10 mouse cellular contexts compared by ENCODE assay signal in genomic region chr13:47777206-47778099, GRCm38 (mm10).
DNase-seq lines count a peak whose midpoint lies in the region; ATAC-seq and TF ChIP-seq lines count a peak whose summit lies in the region.
"Had no signal": no experiment of that assay in that cellular context is flagged by ENCODE, and none has a peak within 500 bp of the region (broad histone marks: within the 10 kb centered on the region; RNA-seq: fewer than 3 reads in every experiment).

No protein-coding gene starts in this region.

- DNase-seq in heart, adult 11 months, result peak; percentile 90
- DNase-seq in heart, postnatal 25 days (ENCODE audit: low spot score), result no peak
- DNase-seq in brain, embryonic 14.5 days (ENCODE audit: low read depth), result peak; percentile 56
- no peak for DNase-seq in heart, postnatal 0 days (ENCODE audit: low spot score)
- no peak for DNase-seq in B cell, adult 2 months
- no peak for DNase-seq in liver
- DNase-seq in left cerebral cortex, postnatal 10 days (ENCODE audit: extremely low spot score in 1 of 2, low spot score in 2 of 2), result no peak

- WGBS in heart, postnatal 0 days, result 40% methylated on average over 15 of the region's 15 CpGs
- 73% methylated on average over 15 of the region's 15 CpGs for WGBS in midbrain, embryonic 13.5 days

- H3K9ac ChIP-seq in heart, postnatal 0 days (replicated peaks; ENCODE audit: low read depth, low read length), result no peak overlapping the region
- no peak overlapping the region for H3K9ac ChIP-seq in midbrain, embryonic 13.5 days (replicated peaks)
- H3K9ac ChIP-seq: neural tube, embryonic 12.5 days had no signal

- H3K4me1 ChIP-seq in heart, postnatal 0 days (ENCODE audit: control insufficient read depth, insufficient read depth), result peaks cover 5% of the 10 kb centered on the region; the same call in 1 of the 2 replicates
- peaks cover 13% of the 10 kb centered on the region for H3K4me1 ChIP-seq in midbrain, embryonic 13.5 days (replicated peaks)

- H3K27ac ChIP-seq in heart, postnatal 0 days (ENCODE audit: low read depth), result peak overlapping the region; percentile 61
- peak overlapping the region; percentile 53; the same call in 1 of the 2 replicates for H3K27ac ChIP-seq in midbrain, embryonic 13.5 days
- H3K27ac ChIP-seq: neural tube, embryonic 12.5 days had no signal

- H3K9me3 ChIP-seq in heart, postnatal 0 days (replicated peaks; ENCODE audit: control insufficient read depth, low read length), result no peaks in the 10 kb centered on the region
- no peaks in the 10 kb centered on the region for H3K9me3 ChIP-seq in midbrain, embryonic 13.5 days
- H3K9me3 ChIP-seq: neural tube, embryonic 12.5 days had no signal

- no peaks in the 10 kb centered on the region for H3K36me3 ChIP-seq in heart, postnatal 0 days (replicated peaks; ENCODE audit: control insufficient read depth, insufficient read depth, low read length)
- H3K36me3 ChIP-seq in midbrain, embryonic 13.5 days, result no peaks in the 10 kb centered on the region
- H3K36me3 ChIP-seq: G1E; neural tube, embryonic 12.5 days had no signal

- no peaks in the 10 kb centered on the region for H3K27me3 ChIP-seq in heart, postnatal 0 days (ENCODE audit: control insufficient read depth, insufficient read depth, low read length)
- H3K27me3 ChIP-seq in midbrain, embryonic 13.5 days, result no peaks in the 10 kb centered on the region
- H3K27me3 ChIP-seq: neural tube, embryonic 12.5 days had no signal

- intact Hi-C loops in heart, postnatal 25 days (cut with DNase I), result no loop called here
- intact Hi-C loops in left cerebral cortex, postnatal 10 days (cut with DNase I), result no loop called here

- no peak for TF ChIP-seq POLR2A in brain, embryonic 14.5 days (IDR thresholded peaks at IDR 0.05; ENCODE audit: borderline replicate concordance, extremely low read depth, insufficient read depth, insufficient read length, poor library complexity, severe bottlenecking)

- H3K4me2 ChIP-seq in heart, postnatal 0 days (ENCODE audit: low read depth, low read length), result peak overlapping the region; percentile 29
- H3K4me2 ChIP-seq in midbrain, embryonic 13.5 days (replicated peaks), result no peak overlapping the region
- H3K4me2 ChIP-seq: neural tube, embryonic 12.5 days had no signal

- no peak for TF ChIP-seq EP300 in heart, postnatal 0 days (IDR thresholded peaks at IDR 0.05; ENCODE audit: low read depth)

- no peak for ATAC-seq in heart, postnatal 0 days (ENCODE audit: insufficient read depth, low read depth)
- ATAC-seq in midbrain, embryonic 13.5 days, result no peak

- H3K4me3 ChIP-seq in heart, postnatal 0 days (ENCODE audit: low read depth, low read length), result no peak overlapping the region
- no peak overlapping the region for H3K4me3 ChIP-seq in midbrain, embryonic 13.5 days (replicated peaks)
- H3K4me3 ChIP-seq: neural tube, embryonic 12.5 days had no signal

- TF ChIP-seq CTCF in brain, embryonic 14.5 days (IDR thresholded peaks at IDR 0.05; ENCODE audit: borderline replicate concordance, extremely low read depth, insufficient read depth, insufficient read length), result no peak
- no peak for TF ChIP-seq CTCF in heart, postnatal 0 days (IDR thresholded peaks at IDR 0.05; ENCODE audit: low read depth)

Comparison
In these comparisons a context has a peak if more than half of its experiments do, and no peak if none do; other contexts are left out.
1. DNase-seq: peak in heart, adult 11 months (single experiment) and brain, embryonic 14.5 days (single experiment); none in heart, postnatal 25 days (single experiment), heart, postnatal 0 days (single experiment), B cell, adult 2 months (0 of 2), liver (single experiment) and left cerebral cortex, postnatal 10 days (0 of 2).